Mouse (Mus musculus) neural tube, embryonic 13.5 days (tissue): Measurements from ENCODE around the gene Tmem185b. TPM values are rescaled to one million over a fixed set of nuclear protein-coding genes. Genes with fewer than 3 reads are reported as not detected.

Source experiments
- ATAC-seq: fragments of 200-750 bp; cut with Nextera tagmentation; 2 replicates; pipeline ENCODE4 v1.8.0; 2017; ENCODE audit warnings: low read depth, mild to moderate bottlenecking, moderate TSS enrichment, moderate library complexity
- H3K27ac ChIP-seq: fragments of 300-500 bp; sonication (generic); replicated peaks from 2 replicates; pipeline ENCODE4 v1.5.1; 2015; ENCODE audit warnings: moderate library complexity, mild to moderate bottlenecking, inconsistent platforms
- H3K27me3 ChIP-seq: fragments of 300-500 bp; sonication (generic); 2 replicates; pipeline ENCODE4 v1.6.1; 2015; ENCODE audit warnings: mild to moderate bottlenecking, inconsistent platforms
- H3K36me3 ChIP-seq: fragments of 300-500 bp; sonication (generic); 2 replicates; pipeline ENCODE4 v1.6.1; 2015; ENCODE audit warnings: mild to moderate bottlenecking, inconsistent platforms
- H3K4me1 ChIP-seq: fragments of 300-500 bp; sonication (generic); replicated peaks from 2 replicates; pipeline ENCODE4 v1.6.1; 2015; ENCODE audit warnings: inconsistent platforms
- H3K4me2 ChIP-seq: fragments of 300-500 bp; sonication (generic); 2 replicates; pipeline ENCODE4 v1.6.1; 2015; ENCODE audit warnings: inconsistent platforms, mild to moderate bottlenecking, moderate library complexity
- H3K4me3 ChIP-seq: fragments of 300-500 bp; sonication (generic); 2 replicates; pipeline ENCODE4 v1.5.1; 2015; ENCODE audit warnings: mild to moderate bottlenecking, inconsistent platforms
- H3K9ac ChIP-seq: fragments of 300-500 bp; sonication (generic); 2 replicates; pipeline ENCODE4 v1.6.1; 2015; ENCODE audit warnings: moderate library complexity, mild to moderate bottlenecking, inconsistent platforms
- H3K9me3 ChIP-seq: fragments of 300-500 bp; sonication (generic); 2 replicates; pipeline ENCODE4 v1.6.1; 2016; ENCODE audit warnings: inconsistent platforms
- WGBS: fragments of 180-500 bp; shearing (Covaris S2); methylation state at CpG from one replicate; pipeline ENCODE4 v1.1.7; 2015; 5-methylcytosine and 5-hydroxymethylcytosine counted together
- polyA plus RNA-seq: library from polyadenylated mRNA; unstranded; fragments of >200 nt; fragmentation: Nextera tagmentation; extraction: Ambion mirVana; gene quantifications from 2 replicates; pipeline ENCODE4 v1.2.1, GENCODE M21; 2015

The Tmem185b gene
- polyA plus RNA-seq, 1 experiment from 2014 or later: 16.7 TPM

DNA sequence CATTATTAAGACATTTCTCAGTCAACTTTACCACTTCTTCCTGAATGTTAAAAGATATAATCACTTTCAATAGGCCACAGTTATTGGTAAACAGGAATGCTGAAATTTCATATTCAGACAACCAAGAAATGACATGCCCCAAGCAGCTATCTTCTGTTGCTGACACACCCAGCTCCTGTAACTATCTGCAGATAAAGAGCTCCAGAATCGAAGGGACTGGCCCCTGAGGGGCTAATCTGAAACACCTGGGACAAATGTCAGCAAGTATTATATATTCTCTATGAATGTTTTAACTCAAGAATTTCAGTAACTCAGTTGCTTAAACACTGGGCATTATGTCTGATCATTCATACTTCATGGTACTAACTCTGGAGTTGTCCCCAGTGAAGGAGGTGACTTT is 44.2 kb downstream of the Tmem185b start:
- no peak for ATAC-seq
- no peak overlapping the region for H3K4me2 ChIP-seq
- H3K4me3 ChIP-seq: no peak overlapping the region
- no peak overlapping the region for H3K27ac ChIP-seq
- no peaks in the 10 kb centered on the region for H3K27me3 ChIP-seq
- 90% methylated on average over 1 of the region's 1 CpGs for WGBS
- H3K4me1 ChIP-seq: no peaks in the 10 kb centered on the region
- no peak overlapping the region for H3K9ac ChIP-seq
- H3K9me3 ChIP-seq: no peaks in the 10 kb centered on the region
- peaks cover 30% of the 10 kb centered on the region for H3K36me3 ChIP-seq

Other genes with a start within 250 kb of the Tmem185b start
- 2.4 and 2.7 TPM in 2 replicates for gene Inhbb, start 103.9 kb upstream of the Tmem185b start, polyA plus RNA-seq
- 78.2 and 81.4 TPM in 2 replicates for gene Ralb, start 21.4 kb upstream of the Tmem185b start, polyA plus RNA-seq
- 16.5 and 17.8 TPM in 2 replicates for gene Epb41l5, start 122.8 kb downstream of the Tmem185b start, polyA plus RNA-seq